Mouse (Mus musculus) spleen, adult 2 months (tissue): ENCODE results near the gene Gm20388. TPM values are rescaled to one million over a fixed set of nuclear protein-coding genes. Genes with fewer than 3 reads are reported as not detected.
A peak's percentile ranks its signal among the peaks of the same experiment; 100 is the strongest.
"Not testable (repeated sequence)": the region's sequence is repeated elsewhere in the genome, so short reads cannot be mapped to it uniquely, and the experiment has no call there.

Source experiments
- DNase-seq, 2 experiments: peaks; one replicate each; pipeline versions ENCODE4 v3.0.0 to v3.0.0-alpha.2; 2012 to 2021; ENCODE audit warnings: low spot score in 2 of 2, low read depth in 1 of 2
- H3K27ac ChIP-seq: fragments of 200-500 bp; 2 replicates; pipeline ENCODE4 v1.5.1; 2012; ENCODE audit warnings: low read length, inconsistent platforms; ENCODE audit not compliant: insufficient read depth
- H3K27me3 ChIP-seq: fragments of 200-500 bp; 2 replicates; pipeline ENCODE4 v1.6.1; 2012; ENCODE audit warnings: mild to moderate bottlenecking, moderate library complexity, low read length, inconsistent platforms; ENCODE audit not compliant: control insufficient read depth, insufficient read depth
- H3K36me3 ChIP-seq: fragments of 200-500 bp; 2 replicates; pipeline ENCODE4 v1.6.1; 2012; ENCODE audit warnings: mild to moderate bottlenecking, low read length, inconsistent platforms; ENCODE audit not compliant: control insufficient read depth, insufficient read depth
- H3K4me1 ChIP-seq: fragments of 200-500 bp; 2 replicates; pipeline ENCODE4 v1.6.1; 2011; ENCODE audit warnings: inconsistent platforms; ENCODE audit not compliant: control insufficient read depth, insufficient read depth, insufficient read length
- H3K4me3 ChIP-seq: fragments of 200-500 bp; 2 replicates; pipeline ENCODE4 v1.5.1; 2011; ENCODE audit warnings: mild to moderate bottlenecking, inconsistent platforms; ENCODE audit not compliant: insufficient read depth, insufficient read length; ENCODE audit errors: extremely low read depth
- CTCF ChIP-seq: fragments of 200-500 bp; IDR thresholded peaks from 2 replicates; pipeline ENCODE4 v1.5.1; 2011; ENCODE audit warnings: mild to moderate bottlenecking, inconsistent platforms; ENCODE audit not compliant: insufficient read depth, insufficient read length, insufficient replicate concordance; ENCODE audit errors: extremely low read depth
- POLR2A ChIP-seq: fragments of 200-500 bp; IDR thresholded peaks from 2 replicates; pipeline ENCODE4 v1.6.1; 2011; ENCODE audit warnings: low read depth, low read length, inconsistent platforms
- WGBS: fragments of 180-500 bp; shearing (Covaris S2); methylation state at CpG from one replicate; pipeline ENCODE4 v1.1.7; 2018; 5-methylcytosine and 5-hydroxymethylcytosine counted together
- polyA plus RNA-seq: library from polyadenylated mRNA; depleted of rRNA; stranded (reverse); fragments of >200 nt; gene quantifications from 2 replicates; pipeline ENCODE4 v1.2.3, GENCODE M21; 2012

Gm20388 gene
- polyA plus RNA-seq, 1 experiment: 26.1 TPM

DNA sequence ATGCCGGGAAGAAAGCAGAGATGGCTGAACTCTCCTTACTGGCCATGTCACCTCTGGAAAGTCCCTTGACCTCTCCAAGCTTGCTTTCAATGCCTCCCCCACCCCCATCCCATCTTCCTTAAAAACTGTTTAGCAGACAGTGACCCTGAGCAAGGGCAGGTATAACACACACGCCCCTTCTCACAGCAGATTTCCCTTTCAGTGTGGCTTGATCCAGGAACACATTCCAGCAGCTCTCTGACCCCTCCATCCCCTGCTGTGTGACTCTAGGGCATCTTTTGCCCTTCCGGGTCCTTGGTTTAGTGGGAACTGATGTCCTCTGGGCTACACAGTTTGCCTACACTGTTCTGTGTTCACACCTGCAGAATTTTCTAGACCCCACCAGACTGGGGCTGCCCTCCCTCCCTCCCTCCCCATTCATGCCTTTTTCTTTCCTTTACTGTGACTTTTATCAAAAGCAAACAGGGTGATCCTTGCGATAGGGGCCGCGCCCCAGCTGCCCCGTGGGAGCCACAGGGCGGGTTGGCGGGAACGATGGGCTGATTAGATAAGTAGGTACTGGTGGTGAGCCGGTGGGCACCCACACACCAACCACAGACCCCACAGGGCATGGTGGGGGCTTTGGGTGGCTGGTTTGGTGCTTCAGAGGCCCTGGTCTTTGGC lies 2408.5 kb downstream of the Gm20388 start:
- H3K27ac ChIP-seq: peak overlapping the region; percentile 6; the same call in 1 of the 2 replicates
- no peak for DNase-seq
- peaks cover 21% of the 10 kb centered on the region for H3K4me1 ChIP-seq

DNA sequence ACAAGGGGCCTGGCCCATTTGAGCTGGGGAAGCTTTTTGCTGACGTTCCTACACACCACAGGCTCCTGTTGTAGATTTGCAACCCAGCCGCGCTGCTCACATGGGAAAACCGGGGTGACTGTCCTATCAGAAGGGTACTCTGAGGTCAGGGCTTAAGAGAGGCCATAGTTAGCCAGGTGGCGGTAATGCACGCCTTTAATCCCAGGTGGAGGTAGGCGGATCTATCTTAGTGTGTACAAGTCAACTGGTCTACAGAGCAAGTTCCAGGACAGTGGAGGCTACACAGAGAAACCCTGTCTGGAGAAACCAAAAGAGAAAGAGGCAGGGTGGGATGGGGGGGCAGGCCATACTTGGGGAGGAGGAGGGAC lies 2409.1 kb downstream of the Gm20388 start:
- TF ChIP-seq CTCF (no peak), POLR2A (no peak)
- Histone ChIP-seq H3K36me3 (no peaks in the 10 kb centered on the region), H3K4me1 (peaks cover 17% of the 10 kb centered on the region), H3K4me3 (no peak overlapping the region), H3K27me3 (no peaks in the 10 kb centered on the region), H3K27ac (peak overlapping the region; percentile 6; the same call in 1 of the 2 replicates)
- WGBS: 69% methylated on average over 7 of the region's 7 CpGs
- DNase-seq: no peak

More for the DNA sequence above, 2408.5 kb downstream of the Gm20388 start:
- WGBS: 72% methylated on average over 11 of the region's 11 CpGs
- TF ChIP-seq POLR2A: no peak
- no peak for TF ChIP-seq CTCF
- H3K27me3 ChIP-seq: no peaks in the 10 kb centered on the region
- H3K4me3 ChIP-seq: no peak overlapping the region
- no peaks in the 10 kb centered on the region for H3K36me3 ChIP-seq

- no peaks in the 10 kb centered on the region for H3K27me3 ChIP-seq
- H3K4me3 ChIP-seq: no peak overlapping the region
- no peak for DNase-seq
- WGBS: 82% methylated on average over 3 of the region's 3 CpGs
- H3K36me3 ChIP-seq: no peaks in the 10 kb centered on the region; the same call in 1 of the 2 replicates
- TF ChIP-seq CTCF (no peak), POLR2A (no peak)
- H3K4me1 ChIP-seq: peaks cover 10% of the 10 kb centered on the region; the same call in 1 of the 2 replicates
- peak overlapping the region; percentile 30; the same call in 1 of the 2 replicates for H3K27ac ChIP-seq
Observed at GRCm38 (mm10) chr8:122320541-122320940, 2409.9 kb downstream of the Gm20388 start.

DNA sequence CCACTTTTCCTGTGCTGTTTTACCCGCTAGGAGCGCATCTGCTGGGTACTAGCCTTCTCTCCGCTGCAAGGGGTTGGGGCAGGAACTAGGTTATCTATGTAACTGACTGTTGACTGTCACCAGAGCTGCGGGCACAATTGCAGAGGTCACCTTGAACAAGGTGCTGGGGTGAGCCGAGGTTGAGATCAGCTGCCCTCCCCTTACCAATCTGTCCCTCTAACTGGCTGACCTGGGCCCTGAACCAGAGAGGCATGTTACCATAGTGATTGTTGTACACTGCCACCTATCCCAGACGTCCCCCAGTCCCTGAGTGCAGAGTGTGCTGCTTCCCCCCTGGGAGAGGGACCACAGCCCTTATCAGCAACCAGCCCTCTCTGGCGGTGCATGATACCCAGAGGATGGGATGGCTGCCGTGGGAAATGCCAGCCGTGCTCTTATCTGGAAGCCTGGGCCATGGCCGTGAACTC lies 2410.8 kb downstream of the Gm20388 start:
- no peaks in the 10 kb centered on the region; the same call in 1 of the 2 replicates for H3K36me3 ChIP-seq
- H3K27me3 ChIP-seq: no peaks in the 10 kb centered on the region
- TF ChIP-seq CTCF: no peak
- no peak for TF ChIP-seq POLR2A
- WGBS: 80% methylated on average over 10 of the region's 10 CpGs
- DNase-seq: no peak
- H3K27ac ChIP-seq: peak overlapping the region; percentile 30; the same call in 1 of the 2 replicates
- H3K4me3 ChIP-seq: no peak overlapping the region
- peaks cover 10% of the 10 kb centered on the region; the same call in 1 of the 2 replicates for H3K4me1 ChIP-seq

GRCm38 (mm10) chr8:122322126-122322525 lies 2411.5 kb downstream of the Gm20388 start:
- TF ChIP-seq CTCF (no peak), POLR2A (no peak)

DNA sequence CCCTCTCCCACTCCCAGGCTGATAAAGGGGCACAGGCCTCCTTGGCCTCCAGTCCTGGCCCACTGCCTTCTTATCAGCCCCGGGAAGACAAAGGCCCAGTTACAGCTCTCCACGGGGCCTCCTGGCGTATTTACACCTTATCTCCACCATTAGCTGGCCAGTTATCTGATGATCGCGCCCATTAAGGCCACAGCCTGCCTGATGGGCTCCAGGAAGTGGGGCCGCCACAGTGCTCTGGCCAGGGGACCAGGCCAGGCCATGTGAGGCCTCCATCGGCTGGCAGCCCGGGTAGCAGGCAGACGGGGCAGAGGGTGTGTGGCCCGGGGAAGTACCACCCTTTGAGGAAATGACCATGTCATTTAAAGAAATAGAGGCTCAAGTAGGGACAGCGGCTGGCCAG lies 2412.2 kb downstream of the Gm20388 start:
- Histone ChIP-seq H3K36me3 (no peaks in the 10 kb centered on the region; the same call in 1 of the 2 replicates), H3K27me3 (no peaks in the 10 kb centered on the region), H3K4me1 (peaks cover 10% of the 10 kb centered on the region; the same call in 1 of the 2 replicates), H3K4me3 (no peak overlapping the region), H3K27ac (peak overlapping the region; percentile 48; the same call in 1 of the 2 replicates)
- 74% methylated on average over 11 of the region's 11 CpGs for WGBS
- DNase-seq: no peak
- TF ChIP-seq POLR2A (no peak), CTCF (no peak)

More at GRCm38 (mm10) chr8:122322126-122322525, 2411.5 kb downstream of the Gm20388 start:
- Histone ChIP-seq H3K27me3 (no peaks in the 10 kb centered on the region), H3K27ac (peak overlapping the region; percentile 48; the same call in 1 of the 2 replicates), H3K36me3 (no peaks in the 10 kb centered on the region; the same call in 1 of the 2 replicates), H3K4me1 (peaks cover 10% of the 10 kb centered on the region; the same call in 1 of the 2 replicates), H3K4me3 (no peak overlapping the region)
- 80% methylated on average over 7 of the region's 7 CpGs for WGBS
- no peak for DNase-seq

DNA sequence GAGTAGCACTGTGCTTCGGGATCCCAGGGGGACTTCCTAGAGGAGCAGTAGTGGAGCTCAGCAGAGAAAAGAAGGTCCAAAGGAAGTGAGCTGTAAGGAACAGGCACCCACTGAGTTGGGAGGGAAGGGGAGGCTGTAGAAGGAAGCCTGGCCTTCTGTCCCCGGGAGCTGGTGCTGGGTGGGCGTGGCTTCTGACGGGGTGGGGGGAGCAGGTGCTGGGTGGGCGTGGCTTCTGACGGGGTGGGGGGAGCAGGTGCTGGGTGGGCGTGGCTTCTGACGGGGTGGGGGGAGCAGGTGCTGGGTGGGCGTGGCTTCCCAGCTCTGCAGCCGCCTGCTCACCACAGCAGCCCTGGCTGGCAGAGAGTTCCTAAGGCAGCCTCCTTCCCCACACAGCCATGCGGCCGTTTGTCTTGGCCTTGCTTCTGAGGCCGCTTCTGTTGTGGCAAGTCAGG lies 2413.3 kb downstream of the Gm20388 start:
- peak overlapping the region; percentile 19; the same call in 1 of the 2 replicates for H3K27ac ChIP-seq
- H3K27me3 ChIP-seq, H3K36me3 ChIP-seq, H3K4me1 ChIP-seq, H3K4me3 ChIP-seq, DNase-seq: not testable (repeated sequence)
- 23% methylated on average over 13 of the region's 13 CpGs for WGBS
